Mouse (Mus musculus): ENCODE data around the gene Tmem80. TPM values are rescaled to one million over a fixed set of nuclear protein-coding genes. Genes with fewer than 3 reads are reported as not detected.

Tmem80 gene
- polyA plus RNA-seq, 1 experiment from 2014 or later: 64.1 TPM

DNA sequence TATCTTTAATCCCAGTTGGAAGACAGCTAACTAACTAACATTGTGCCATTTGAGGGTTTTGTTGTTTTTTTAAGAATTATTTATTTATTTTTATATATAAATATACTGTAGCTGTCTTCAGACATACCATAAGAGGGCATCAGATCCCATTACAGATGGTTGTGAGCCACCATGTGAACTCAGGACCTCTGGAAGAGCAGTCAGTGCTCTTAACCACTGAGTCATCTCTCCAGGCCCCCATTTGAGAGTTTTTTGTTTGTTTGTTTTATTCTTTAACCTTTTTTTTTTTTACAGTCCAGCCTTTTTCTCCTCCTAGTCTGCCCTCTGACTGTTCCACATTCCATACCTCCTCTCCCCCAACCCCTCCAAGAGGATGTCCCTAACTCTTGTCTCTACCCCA, 3.2 kb downstream of the Tmem80 start:
- no peak for ATAC-seq (replicated peaks)
- Histone ChIP-seq H3K27ac (replicated peaks) (no peak overlapping the region), H3K9me3 (no peaks in the 10 kb centered on the region), H3K36me3 (peaks cover 15% of the 10 kb centered on the region; the same call in 1 of the 2 replicates), H3K4me3 (no peak overlapping the region), H3K27me3 (no peaks in the 10 kb centered on the region), H3K9ac (replicated peaks) (no peak overlapping the region), H3K4me1 (peaks cover 23% of the 10 kb centered on the region), H3K4me2 (replicated peaks) (no peak overlapping the region)

DNA sequence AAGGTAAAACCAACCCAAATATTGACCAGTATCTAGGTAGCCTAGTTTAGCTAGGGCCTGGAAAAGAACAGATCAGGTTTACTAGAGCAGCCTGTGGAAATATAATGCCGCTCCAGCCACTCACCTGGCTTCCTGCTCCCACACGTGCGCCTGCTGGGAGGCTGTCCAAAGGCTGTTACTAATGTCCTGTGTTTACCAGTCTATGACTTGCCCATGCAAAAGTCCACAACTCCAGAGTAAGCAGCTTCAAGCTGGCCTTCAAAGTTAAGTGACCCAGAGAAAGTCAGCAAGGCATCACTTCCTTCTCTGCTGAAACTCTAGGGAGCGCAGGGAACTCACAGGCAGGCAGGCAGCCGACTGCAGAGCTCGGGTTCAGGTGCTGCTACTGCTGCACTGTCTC, 4.5 kb downstream of the Tmem80 start:
- Histone ChIP-seq H3K36me3 (peaks cover 15% of the 10 kb centered on the region; the same call in 1 of the 2 replicates), H3K4me2 (replicated peaks) (no peak overlapping the region), H3K4me1 (peaks cover 10% of the 10 kb centered on the region), H3K4me3 (no peak overlapping the region), H3K27me3 (no peaks in the 10 kb centered on the region), H3K27ac (replicated peaks) (no peak overlapping the region), H3K9me3 (no peaks in the 10 kb centered on the region), H3K9ac (replicated peaks) (no peak overlapping the region)
- 91% methylated on average over 6 of the region's 6 CpGs for WGBS
- ATAC-seq (replicated peaks): no peak

DNA sequence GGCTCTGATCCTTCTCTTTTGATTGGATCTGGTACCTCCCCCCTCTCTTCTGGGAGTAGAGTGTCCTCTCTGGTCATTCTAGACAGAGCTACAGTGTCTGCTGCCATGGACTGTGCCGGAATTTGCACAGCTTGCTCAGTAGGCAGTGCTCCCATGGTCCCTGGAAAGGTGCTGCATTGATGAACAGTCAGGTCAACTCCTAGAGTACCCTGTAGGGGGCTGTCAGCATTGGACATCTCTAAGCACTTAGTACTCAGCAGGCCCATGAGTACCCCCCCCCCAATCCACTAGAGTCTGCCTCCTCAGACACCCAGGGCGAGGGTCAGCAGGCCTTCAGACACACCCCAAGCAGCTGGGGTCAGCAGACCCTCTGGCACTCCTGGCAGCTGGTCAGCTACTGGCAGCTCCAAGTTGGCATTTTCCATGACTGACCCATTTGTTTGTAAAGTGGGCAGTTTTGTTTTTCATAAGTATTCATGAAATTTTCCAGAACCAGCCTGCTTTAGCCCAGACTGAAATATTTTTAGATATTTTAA, 7.6 kb downstream of the Tmem80 start:
- no peak overlapping the region for H3K4me3 ChIP-seq
- H3K27ac ChIP-seq (replicated peaks): no peak overlapping the region
- no peak overlapping the region for H3K9ac ChIP-seq (replicated peaks)
- H3K36me3 ChIP-seq: peaks cover 18% of the 10 kb centered on the region
- 72% methylated on average over 2 of the region's 2 CpGs for WGBS
- no peaks in the 10 kb centered on the region for H3K4me1 ChIP-seq
- H3K9me3 ChIP-seq: no peaks in the 10 kb centered on the region
- H3K27me3 ChIP-seq: no peaks in the 10 kb centered on the region
- no peak for ATAC-seq (replicated peaks)
- H3K4me2 ChIP-seq (replicated peaks): no peak overlapping the region

DNA sequence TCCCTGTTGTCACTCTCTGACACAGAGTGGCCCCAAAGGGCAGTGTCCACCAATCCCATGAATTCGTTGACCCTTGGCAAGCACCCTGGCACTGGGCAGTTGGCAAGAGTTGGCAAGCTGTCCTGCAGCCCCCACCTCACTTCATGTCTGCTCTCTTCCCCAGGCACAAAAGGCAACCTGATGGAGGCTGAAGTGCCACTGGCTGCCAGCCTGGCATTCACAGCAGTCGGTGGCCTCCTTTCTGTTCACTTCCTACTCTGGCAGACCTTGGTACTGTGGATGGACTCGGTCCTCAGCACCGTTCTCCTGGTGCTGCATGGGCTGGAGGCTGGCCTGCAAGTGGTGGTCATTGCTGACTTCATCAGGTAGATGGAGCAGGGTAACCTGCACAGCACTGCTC, 8.1 kb downstream of the Tmem80 start:
- ATAC-seq (replicated peaks): no peak

DNA sequence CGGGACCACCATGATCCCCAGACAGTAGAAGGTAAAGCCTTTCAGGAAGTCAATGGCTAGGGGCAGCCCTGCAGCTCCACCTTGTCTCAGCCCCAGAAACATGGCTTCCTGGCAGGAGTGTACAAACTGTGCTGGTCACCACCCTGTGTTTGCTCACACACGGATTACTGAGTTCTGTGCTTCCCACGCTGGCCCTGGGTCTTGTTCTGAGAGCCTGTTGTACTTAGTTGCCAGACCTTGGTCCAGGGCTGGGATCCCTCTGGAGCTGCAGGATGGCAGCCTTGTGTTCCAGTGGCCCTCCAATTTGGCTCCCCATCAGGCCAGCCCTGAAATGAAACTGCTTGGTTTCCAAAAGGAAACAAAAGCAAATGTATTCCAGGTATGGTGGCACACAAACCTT, 8.8 kb downstream of the Tmem80 start:
- H3K4me3 ChIP-seq: no peak overlapping the region
- H3K27ac ChIP-seq (replicated peaks): no peak overlapping the region
- H3K9ac ChIP-seq (replicated peaks): no peak overlapping the region
- H3K9me3 ChIP-seq: no peaks in the 10 kb centered on the region
- peaks cover 18% of the 10 kb centered on the region for H3K36me3 ChIP-seq
- H3K4me2 ChIP-seq (replicated peaks): no peak overlapping the region
- H3K27me3 ChIP-seq: no peaks in the 10 kb centered on the region
- WGBS: 86% methylated on average over 3 of the region's 3 CpGs
- H3K4me1 ChIP-seq: no peaks in the 10 kb centered on the region
- ATAC-seq (replicated peaks): no peak

More for the DNA sequence above, 8.1 kb downstream of the Tmem80 start:
- Histone ChIP-seq H3K9ac (replicated peaks) (no peak overlapping the region), H3K27ac (replicated peaks) (no peak overlapping the region), H3K9me3 (no peaks in the 10 kb centered on the region), H3K36me3 (peaks cover 18% of the 10 kb centered on the region), H3K4me1 (no peaks in the 10 kb centered on the region), H3K4me2 (replicated peaks) (no peak overlapping the region), H3K4me3 (no peak overlapping the region), H3K27me3 (no peaks in the 10 kb centered on the region)
- 89% methylated on average over 4 of the region's 4 CpGs for WGBS

DNA sequence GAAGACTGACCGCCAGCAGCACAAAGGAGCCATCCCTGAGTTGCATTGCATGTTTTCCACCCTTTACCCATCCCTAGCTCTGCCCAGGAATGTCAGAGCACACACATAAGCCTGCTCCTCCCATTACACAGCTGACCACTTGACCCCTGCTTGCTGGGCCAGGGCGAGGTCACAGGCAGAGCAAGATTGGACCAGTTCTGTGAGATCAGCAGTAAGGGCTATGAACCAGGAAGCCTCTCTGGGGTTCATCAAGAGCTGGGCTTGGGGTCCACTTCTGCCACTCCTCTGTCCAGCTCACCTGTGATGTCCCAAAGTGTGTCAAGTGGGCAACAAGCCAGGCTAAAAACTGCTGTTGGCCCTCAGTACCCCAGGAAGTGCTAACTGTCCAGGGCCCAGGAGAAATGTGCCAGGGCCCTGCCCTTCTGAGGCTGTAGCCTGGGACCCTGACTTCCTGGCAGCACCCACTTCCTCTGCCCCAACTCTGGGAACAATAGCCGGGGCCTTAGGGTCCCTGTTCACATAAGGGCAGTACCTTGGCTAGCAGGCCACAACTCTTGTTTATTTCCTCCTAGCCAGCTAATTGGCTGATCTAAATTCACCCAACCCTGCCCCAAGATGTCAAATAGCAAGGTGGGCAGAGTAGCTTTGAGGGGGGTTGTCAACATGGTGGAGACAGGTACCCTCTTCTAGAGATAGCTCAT, 10.3 kb downstream of the Tmem80 start:
- H3K4me2 ChIP-seq (replicated peaks): no peak overlapping the region
- no peaks in the 10 kb centered on the region for H3K27me3 ChIP-seq
- no peak overlapping the region for H3K27ac ChIP-seq (replicated peaks)
- H3K4me3 ChIP-seq: no peak overlapping the region
- WGBS: 85% methylated on average over 3 of the region's 3 CpGs
- H3K9me3 ChIP-seq: no peaks in the 10 kb centered on the region
- ATAC-seq (replicated peaks): no peak
- peaks cover 17% of the 10 kb centered on the region for H3K36me3 ChIP-seq
- H3K9ac ChIP-seq (replicated peaks): no peak overlapping the region
- no peaks in the 10 kb centered on the region for H3K4me1 ChIP-seq

DNA sequence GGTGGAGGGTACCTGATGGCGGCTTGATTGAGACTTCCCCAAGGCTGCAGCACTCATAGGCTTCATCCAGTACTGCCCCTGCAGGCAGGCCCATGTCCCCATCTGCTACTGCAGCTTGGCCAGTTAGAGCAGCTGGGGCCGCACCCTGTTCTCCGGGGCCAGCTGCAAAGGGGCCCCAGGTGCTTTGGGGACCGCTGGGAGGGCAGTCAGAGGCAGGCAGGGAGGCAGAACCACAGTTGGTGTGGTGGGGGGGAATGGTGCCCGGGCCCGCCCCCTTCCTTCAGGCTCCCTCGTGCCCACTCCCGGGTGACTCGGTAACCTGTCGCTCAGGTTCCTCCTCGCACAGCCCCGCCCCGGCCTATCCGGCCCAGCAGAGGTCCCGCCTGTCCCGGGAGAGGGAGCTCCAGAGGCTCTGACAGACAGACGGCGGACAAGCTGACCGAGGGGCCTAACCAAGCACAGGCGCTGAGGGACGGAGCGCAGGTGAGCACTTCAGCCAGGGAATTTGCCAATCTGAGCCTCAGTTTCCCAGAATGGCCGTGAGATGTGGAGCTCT, 11.1 kb downstream of the Tmem80 start, which contains the start of gene Eps8l2:
TSS of gene Eps8l2 (plus strand) at position 305 of the 556 bp plus-strand sequence.
- Histone ChIP-seq H3K4me1 (no peaks in the 10 kb centered on the region), H3K4me3 (no peak within 1 kb of the TSS), H3K4me2 (replicated peaks) (no peak within 1 kb of the TSS), H3K9ac (replicated peaks) (no peak within 1 kb of the TSS), H3K36me3 (peaks cover 13% of the 10 kb centered on the region; the same call in 1 of the 2 replicates), H3K9me3 (no peaks in the 10 kb centered on the region), H3K27ac (replicated peaks) (no peak within 1 kb of the TSS), H3K27me3 (no peaks in the 10 kb centered on the region)
- WGBS: 4% methylated on average over 23 of the region's 23 CpGs
- ATAC-seq (replicated peaks): no peak

DNA sequence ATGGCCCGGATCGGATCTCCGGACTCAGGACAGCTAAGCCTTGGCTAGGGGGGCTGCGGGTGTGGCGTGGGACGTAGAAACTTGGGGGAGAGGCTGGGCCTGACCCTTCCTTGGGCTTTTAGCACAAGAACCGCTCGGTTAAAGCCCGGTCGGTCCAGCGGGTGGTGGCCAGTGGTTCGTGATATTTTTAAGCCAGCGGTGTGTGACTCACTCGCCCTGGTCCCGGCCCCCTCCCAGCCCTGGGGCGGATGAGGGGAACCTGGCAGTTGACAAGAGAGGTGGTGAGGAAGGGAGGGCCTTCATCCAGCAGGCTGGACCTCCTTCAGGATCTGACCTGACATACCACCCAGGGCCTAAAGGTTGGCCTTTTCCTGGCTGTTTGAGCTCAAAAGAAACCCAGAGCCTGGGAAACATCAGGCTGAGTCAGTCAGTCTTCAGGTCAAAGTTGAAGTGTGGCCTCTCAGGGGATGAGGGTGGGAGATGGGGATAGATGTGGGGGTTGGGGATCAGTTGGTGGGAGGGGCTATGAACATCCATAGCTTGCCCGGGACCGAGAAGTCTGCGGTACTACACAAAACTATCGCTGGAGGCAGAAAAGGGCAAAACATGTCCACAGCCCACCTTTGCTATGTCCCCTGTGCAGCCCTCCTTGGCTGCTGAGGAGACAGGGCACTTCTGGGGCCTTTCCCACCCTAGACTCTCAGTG, 11.8 kb downstream of the Tmem80 start:
- Histone ChIP-seq H3K9me3 (no peaks in the 10 kb centered on the region), H3K36me3 (peaks cover 8% of the 10 kb centered on the region; the same call in 1 of the 2 replicates), H3K9ac (replicated peaks) (no peak overlapping the region), H3K27ac (replicated peaks) (no peak overlapping the region), H3K4me1 (no peaks in the 10 kb centered on the region), H3K4me2 (replicated peaks) (no peak overlapping the region), H3K4me3 (no peak overlapping the region), H3K27me3 (no peaks in the 10 kb centered on the region)
- ATAC-seq (replicated peaks): no peak
- whole genome bisulfite sequencing: 33% methylated on average over 20 of the region's 20 CpGs

DNA sequence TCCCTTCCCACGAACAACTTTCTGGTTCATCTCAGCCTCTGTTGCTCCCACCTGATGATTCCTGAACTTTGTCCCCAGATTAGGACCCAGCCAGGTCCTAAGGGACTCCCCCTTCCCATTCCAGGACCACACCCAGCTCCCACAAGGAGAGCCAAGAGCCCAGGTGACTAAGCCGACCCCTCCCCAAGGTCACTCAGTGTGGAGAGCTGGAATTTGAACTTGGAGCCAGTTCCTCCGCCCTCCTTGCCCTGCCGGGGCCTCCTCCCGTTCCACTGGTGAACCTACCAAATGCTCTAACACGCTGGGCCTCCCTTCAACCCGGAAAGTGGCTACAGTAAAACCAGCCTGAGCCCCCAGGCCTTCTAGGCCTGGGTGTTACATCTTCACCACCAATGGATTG, 12.5 kb downstream of the Tmem80 start:
- H3K27ac ChIP-seq (replicated peaks): no peak overlapping the region
- no peak for ATAC-seq (replicated peaks)
- peaks cover 3% of the 10 kb centered on the region; the same call in 1 of the 2 replicates for H3K36me3 ChIP-seq
- H3K27me3 ChIP-seq: no peaks in the 10 kb centered on the region
- 87% methylated on average over 7 of the region's 7 CpGs for WGBS
- H3K4me3 ChIP-seq: no peak overlapping the region
- no peak overlapping the region for H3K4me2 ChIP-seq (replicated peaks)
- H3K9me3 ChIP-seq: no peaks in the 10 kb centered on the region
- no peaks in the 10 kb centered on the region for H3K4me1 ChIP-seq
- H3K9ac ChIP-seq (replicated peaks): no peak overlapping the region

DNA sequence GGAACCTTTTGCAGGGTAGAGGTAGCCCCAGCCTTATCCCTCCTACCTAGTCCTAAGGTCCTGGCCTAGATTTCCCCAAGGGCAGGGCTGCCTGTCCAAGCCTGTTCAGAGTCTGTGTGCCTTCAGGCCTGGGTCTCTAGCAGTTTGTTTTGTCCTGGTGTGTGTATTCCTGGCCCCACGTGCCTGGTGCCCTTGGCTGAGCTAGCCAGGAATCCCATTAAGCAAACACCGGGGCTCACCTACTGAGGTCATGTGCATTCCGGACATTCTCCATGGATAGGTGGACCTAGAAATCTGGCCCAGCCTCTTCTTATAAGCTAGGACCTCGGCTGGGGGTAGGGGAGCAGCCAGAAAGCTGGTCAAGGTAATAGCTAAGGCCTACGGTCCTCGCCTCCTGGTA, 12.9 kb downstream of the Tmem80 start:
- no peak overlapping the region for H3K4me3 ChIP-seq
- no peaks in the 10 kb centered on the region for H3K9me3 ChIP-seq
- 80% methylated on average over 6 of the region's 6 CpGs for WGBS
- no peak overlapping the region for H3K9ac ChIP-seq (replicated peaks)
- no peaks in the 10 kb centered on the region for H3K27me3 ChIP-seq
- H3K27ac ChIP-seq (replicated peaks): no peak overlapping the region
- no peaks in the 10 kb centered on the region for H3K4me1 ChIP-seq
- ATAC-seq (replicated peaks): no peak
- H3K36me3 ChIP-seq: peaks cover 3% of the 10 kb centered on the region; the same call in 1 of the 2 replicates
- H3K4me2 ChIP-seq (replicated peaks): no peak overlapping the region

DNA sequence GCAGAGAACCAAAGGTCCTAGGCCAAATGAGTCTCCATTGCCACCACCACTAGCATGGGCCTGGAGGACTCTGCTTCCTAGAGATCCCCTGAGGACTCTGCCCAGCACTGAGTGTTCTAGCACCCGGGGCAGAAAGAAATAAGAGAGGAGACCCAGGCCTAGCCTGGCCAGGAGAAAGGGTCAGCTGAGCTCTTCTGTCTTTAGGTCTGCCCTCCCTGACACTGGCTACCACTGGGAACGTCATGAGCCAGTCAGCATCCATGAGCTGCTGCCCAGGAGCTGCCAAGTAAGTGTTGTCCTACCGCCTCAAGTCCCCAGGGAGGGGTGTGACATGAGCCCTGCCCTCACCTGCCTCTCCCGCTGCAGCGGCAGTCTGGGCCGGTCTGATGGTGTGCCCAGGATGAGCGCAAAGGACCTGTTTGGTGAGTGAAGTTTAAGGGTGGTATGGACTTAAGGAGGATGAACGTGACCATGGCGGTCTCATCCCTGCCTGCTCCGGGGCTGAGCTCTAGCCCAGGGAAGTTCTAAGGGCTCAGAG, 14.2 kb downstream of the Tmem80 start:
- no peaks in the 10 kb centered on the region for H3K4me1 ChIP-seq
- no peak overlapping the region for H3K4me3 ChIP-seq
- no peak overlapping the region for H3K4me2 ChIP-seq (replicated peaks)
- H3K27ac ChIP-seq (replicated peaks): no peak overlapping the region
- no peaks in the 10 kb centered on the region for H3K27me3 ChIP-seq
- ATAC-seq (replicated peaks): no peak
- H3K9me3 ChIP-seq: no peaks in the 10 kb centered on the region
- H3K36me3 ChIP-seq: peaks cover 3% of the 10 kb centered on the region; the same call in 1 of the 2 replicates
- 80% methylated on average over 10 of the region's 10 CpGs for whole genome bisulfite sequencing
- no peak overlapping the region for H3K9ac ChIP-seq (replicated peaks)

DNA sequence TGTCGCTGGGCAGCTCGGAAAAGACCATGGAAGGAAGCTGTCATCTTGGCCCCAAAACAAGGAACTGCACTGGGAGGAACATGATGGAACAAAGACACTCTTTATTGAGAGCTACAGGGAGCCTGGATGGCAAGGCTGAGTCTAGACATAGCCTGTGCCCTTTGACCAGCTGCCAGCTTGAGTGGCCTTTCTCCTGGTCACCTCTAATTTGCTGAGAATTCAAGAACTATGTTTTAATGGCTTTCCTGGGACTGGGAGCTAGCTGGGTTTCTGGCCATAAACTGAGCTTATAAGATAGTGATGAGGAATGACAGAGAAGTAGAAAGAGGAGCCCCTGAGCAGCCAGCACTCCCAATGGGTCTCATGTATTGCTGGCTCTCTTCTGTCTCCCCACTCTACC, 15.7 kb downstream of the Tmem80 start:
- no peak for ATAC-seq (replicated peaks)
- 72% methylated on average over 2 of the region's 2 CpGs for WGBS

More for the DNA sequence above, 15.7 kb downstream of the Tmem80 start:
- no peaks in the 10 kb centered on the region for H3K36me3 ChIP-seq
- no peak overlapping the region for H3K4me2 ChIP-seq (replicated peaks)
- no peak overlapping the region for H3K27ac ChIP-seq (replicated peaks)
- no peak overlapping the region for H3K9ac ChIP-seq (replicated peaks)
- H3K27me3 ChIP-seq: no peaks in the 10 kb centered on the region
- H3K4me1 ChIP-seq: no peaks in the 10 kb centered on the region
- H3K9me3 ChIP-seq: no peaks in the 10 kb centered on the region
- no peak overlapping the region for H3K4me3 ChIP-seq
